Mouse (Mus musculus): ENCODE measurements around the gene Foxp1.

The Foxp1 gene

DNA sequence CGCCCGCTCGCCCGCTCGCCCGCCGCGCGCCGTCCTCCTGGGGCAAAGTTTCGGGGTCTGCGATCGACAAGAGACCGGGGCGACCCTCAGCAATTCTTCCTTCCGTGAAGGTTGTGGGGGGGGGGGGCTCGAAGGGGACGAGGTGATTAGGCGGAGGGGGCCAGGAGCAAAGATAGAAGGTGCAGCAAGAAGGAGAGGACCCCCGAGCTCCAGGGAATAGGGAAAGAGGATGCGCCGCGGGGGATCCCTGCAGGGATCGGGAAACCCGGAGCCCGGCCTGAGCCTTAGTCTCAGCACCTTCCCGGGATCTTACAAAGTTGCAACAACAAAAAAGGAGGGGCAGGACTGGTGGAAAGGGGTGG lies 1.9 kb downstream of the Foxp1 start:
- peak; percentile 64 for DNase-seq (ENCODE audit: low spot score)

DNA sequence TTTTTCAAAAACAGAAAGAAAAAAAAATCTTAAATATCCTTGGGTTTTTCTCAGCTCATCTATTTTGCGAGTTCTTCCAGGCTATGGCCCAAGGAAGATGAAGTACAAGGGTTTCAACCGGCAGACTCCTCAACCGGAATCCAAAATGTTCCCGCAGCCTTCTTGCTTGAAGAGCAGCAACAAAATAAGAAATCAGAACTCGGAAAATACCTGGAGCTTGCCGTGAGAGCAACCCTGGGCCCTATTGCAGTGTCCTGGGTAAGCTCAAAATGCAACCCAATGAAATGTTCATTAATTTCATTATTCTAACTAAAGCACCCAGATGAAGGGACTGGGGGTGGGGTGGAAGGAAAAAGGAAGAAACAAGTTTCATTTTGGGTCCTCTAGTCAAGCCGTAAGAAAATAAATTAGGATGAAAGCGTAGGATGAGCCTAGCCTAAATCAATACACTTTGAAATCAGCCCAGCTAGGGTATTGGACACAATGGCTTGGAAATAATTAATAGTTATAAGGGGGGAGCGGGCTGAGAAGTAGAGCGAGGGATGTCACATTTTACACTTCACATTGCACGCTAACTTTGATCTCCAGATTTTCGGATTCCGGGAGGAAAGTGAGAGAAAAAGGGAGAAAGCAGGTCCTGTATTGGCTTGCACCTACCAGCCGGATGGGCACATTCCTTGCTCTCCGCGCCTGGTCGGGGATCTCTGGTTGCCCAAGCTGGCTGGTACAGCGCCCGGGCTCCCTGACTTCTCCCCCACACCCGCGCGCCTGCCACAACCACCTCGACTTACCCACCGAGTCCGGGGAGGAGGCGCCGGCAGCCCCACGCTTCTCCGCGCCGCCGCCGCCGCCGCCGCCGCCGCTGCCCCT lies 2.5 kb downstream of the Foxp1 start:
- peak; percentile 59 for DNase-seq (ENCODE audit: low spot score)

DNA sequence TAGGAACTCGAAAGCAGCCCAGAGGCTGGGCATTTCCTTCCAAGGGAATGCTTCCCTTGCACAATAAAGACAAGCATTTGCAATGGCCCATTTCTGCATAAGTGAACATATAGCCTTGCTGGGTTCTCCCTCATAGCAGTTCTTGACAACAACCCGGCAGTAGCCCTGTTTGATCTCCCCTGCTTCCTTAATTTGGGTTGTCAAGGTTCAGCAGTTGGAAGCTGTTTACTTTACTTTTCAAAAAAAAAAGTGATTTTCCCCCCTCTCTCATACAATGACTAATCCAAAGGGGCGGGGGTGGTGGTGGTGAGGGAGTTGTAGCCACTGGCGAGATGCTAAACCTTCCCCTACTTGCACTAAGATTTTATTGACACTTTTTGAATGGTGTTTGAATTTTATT lies 3.5 kb downstream of the Foxp1 start:
- no peak for DNase-seq (ENCODE audit: low spot score)

DNA sequence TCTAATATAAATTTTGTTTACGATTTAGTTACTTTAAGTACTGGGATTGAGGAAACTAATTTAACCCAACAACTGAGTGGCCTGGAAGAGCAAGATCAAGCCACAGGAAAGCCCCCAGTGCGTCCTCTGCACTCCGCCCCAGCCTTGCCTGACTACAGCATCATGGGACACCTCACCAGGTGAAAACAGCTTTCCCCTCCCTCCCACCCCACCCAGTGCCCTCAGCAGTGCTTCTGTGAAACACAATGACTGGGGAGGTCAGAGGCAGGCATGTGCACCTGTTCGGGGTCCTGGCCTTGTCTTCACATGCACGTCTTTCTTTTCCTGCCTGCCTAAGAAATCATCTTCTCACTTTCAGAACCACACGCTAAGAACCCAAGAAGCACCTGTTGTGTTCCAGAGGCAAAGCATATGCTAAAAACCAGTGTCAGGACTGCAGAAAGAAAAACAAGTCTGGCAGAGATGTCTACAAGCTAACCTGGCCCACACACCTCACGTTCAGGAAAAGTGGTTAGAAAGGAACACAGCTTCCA lies 6.8 kb downstream of the Foxp1 start:
- no peak for DNase-seq (ENCODE audit: low spot score)

DNA sequence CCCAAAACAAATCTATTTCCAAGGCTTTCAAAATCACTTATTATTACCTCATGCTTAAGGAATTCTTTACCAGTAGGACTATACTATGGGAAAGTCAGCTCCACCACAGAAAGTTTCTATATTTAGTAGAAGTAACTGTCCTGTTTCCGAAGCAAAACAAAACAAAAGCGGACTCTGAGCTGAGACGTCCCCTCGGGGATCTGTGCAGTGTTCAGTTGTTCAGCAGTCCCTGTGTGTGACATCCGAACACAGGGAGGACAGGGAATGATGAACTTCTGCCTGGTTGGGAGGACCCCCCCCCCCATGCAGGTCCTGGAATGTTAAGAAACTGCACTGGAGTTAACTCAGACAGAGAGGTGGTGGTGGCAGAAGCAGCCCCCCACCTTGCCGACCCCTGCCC lies 10.7 kb downstream of the Foxp1 start:
- no peak for DNase-seq (ENCODE audit: low spot score)

DNA sequence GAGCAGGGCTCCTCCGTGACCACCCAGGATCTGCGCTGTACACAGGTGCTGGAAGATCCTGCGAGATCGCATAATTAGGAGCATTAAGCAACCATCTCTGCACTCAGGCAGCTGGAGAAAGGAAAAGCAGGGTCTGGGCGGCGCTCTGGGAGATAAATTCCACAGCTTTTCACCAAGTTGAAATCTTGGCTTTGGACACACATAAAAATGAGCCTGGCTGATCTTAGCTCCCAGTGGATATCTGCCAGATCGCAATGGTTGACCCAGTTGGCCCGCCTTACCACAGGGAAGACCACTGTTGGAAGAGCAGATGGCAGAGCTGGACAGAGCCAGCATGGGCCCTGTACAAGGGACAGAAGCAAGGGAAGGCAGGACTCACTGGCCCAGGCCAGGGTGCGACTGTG lies 13.3 kb downstream of the Foxp1 start:
- no peak for DNase-seq (ENCODE audit: low spot score)

DNA sequence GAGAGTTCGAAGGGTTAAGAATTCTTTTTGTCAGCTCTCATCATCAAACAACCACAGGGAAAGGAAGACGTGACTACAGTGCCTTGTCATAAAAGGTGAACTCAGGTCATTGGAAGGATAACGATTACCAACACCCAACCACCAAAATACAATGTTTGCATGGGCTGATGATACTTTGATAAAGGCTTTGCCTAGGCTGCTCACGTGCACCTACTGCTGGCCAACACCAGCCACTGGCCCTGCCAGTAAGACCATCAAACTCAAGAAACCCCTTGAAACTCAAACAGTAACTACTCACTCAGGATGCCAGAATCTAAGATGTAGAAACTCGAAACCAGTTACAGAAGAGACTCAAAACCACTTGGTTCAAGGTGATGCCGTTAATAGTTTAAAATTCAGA lies 15.7 kb downstream of the Foxp1 start:
- DNase-seq (ENCODE audit: low spot score) = no peak

DNA sequence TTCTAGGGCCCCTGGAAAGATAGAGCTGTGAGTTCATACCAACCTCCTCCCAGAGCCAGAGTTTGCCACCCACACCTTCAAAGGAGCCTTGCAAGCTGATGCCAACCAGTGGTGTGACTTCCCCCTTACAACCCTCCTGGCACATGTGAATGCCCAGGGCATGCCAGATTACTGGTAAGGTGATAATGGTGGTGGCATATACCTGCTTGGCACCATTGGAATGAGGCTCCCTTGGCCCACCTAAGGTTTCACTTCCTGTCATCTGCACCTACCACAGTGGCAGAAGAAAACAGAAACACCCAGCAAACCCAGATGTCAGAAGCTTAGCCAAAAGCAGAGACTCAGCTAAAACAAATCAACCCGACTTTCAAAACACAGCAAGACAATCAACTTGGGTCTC lies 18.8 kb downstream of the Foxp1 start:
- DNase-seq (ENCODE audit: low spot score) = no peak

DNA sequence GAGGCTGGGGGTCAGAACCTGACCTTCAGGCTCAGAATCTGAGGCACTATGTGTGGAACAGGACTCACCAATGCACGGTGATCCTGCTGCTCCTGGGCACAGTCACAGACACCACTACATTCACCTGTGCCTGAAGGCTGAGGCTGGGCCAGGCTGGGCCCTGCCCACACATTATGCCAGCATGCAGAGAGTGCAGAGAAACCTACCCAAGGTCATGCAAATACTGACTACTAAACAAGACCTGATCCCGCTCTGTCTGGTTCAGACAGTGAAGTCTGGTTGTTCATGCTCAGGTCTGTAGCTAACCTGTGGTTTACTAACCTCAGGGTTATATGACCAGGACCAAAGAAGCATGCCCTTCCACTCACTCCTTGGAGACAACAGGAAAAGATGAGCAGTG lies 19.8 kb downstream of the Foxp1 start:
- no peak for DNase-seq (ENCODE audit: low spot score)

DNA sequence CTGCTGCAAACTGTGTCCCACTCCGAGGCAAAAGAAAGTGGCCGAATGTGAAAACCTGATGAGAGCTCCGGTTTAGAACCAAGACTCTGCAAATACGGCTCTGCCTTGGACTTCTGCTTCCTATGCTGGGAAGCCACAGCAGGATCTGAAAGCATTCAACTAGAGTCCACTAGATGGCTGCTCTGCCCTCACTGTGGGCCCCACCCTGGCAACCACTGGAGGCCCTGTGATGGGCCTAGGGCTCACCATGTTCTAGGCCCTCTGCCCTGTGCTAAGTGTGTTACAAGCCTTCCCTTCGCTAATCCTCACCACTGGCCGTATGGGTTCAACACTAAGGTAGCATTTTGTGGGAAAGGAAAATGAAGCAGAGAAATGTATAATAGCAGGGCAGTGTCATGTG lies 20.2 kb downstream of the Foxp1 start:
- DNase-seq (ENCODE audit: low spot score) = no peak

DNA sequence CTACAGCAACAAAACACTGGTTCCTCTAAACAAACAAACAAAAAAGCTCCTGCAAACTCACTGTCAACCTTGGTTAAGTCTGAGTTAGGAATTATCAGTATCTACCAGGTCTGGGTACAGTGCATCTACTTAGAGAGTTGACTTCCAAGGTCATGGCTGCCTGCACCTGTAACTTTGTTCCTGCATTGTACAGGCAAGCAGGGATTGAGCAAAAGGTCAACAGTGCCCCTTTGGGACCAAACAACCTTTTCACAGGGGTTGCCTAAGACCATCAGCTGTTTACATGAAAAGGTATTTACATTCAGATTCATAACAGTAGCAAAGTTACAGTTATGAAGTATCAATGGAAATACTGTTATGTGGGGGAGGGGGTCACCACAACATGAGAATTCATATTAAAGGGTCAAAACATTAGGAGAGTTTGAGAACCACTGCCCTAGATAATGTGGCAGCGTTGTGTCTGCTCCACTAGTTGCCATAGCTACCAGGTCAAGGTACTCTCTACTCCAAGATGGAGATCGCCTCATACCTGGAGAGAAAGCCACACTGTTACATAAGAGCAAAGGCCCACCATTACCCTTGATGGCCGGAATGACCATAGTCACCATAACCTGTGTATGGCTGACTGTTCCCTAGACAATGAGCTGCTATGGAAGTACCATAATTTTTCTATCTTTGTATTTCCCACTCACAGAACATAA lies 21.8 kb downstream of the Foxp1 start:
- DNase-seq (ENCODE audit: low spot score) = no peak

DNA sequence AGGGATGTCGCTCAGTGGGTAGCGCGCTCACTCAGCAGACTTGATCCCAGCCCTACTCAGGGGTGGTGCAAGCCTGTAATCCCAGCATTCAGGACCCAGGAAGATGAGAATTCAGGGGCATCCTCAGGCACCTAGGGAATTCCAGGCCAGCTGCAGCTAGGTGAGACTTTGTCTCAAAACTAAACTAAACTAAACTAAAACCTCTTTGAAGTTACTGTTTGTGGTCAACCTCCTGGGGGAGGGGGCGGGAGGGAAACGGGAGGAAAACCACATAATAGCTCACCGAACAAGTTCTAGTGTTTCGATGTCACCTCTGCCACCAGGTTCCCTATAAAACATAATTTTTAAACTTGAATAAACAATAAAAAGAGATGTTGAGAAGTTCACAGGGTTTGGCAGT lies 24.4 kb downstream of the Foxp1 start:
- no peak for DNase-seq (ENCODE audit: low spot score)

DNA sequence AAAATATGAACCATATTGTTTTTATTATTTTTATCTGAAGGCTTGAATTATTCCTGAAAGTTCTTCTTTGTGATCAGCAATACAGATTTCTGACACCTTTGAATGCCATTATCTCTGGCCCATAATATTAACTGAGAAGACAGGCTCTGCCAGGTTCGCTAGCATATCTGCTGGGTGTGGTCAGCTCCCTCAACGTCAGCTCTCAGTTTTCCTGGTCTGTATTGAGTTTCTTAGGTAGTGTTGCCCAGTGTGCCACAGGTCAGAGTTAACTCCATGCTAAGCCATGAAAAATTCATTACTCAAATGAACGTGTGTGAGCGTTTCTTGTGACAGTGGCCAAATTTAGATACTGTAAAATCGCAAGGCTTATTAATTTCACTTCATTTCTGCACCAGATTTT lies 26.4 kb downstream of the Foxp1 start:
- DNase-seq (ENCODE audit: low spot score) = no peak

DNA sequence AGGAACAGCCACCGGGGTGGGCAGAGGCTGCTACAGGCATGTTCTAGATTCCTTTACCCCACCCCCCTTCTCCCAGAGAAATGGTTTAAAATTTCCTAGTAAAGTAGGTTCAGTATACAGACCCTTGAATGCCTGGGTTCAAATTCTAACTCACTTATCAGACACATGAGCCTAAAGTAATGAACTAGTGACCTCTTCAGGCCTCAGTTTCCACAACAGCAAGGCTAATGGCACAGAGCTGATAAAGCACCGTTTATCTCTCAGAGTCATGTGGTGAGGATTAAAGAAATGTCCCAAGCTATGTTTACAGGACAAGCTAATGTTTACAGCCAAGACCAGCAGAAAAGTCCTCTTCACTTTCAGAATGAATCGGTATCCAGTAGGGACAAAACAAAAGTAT lies 29.6 kb downstream of the Foxp1 start:
- no peak for DNase-seq (ENCODE audit: low spot score)

DNA sequence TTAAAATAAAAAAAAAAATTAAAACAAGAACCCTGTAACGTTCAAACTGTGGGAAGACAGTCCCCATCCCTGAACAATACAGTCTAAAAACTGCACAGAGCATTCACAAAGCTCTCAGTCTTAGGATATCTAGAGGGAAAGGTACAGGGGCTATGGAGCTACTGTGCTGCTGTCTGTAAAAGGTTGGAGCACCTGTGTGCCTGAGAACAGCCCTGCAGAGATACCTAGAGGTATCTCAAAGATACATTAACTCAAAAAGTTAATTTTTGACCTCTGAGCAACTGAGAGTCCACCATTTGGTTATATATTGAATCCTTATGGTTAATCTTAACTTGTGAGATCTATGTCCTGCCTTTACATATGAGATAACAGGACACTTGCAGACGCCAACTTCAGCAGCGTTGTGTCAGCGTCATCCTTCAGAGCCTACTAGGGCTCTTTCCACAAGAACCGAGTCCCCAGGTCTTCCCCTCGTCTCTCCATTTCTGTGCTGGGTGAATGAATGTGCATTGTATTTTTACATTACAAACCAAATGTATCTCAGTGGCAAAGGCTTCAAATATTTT lies 30.5 kb downstream of the Foxp1 start:
- no peak for DNase-seq (ENCODE audit: low spot score)

DNA sequence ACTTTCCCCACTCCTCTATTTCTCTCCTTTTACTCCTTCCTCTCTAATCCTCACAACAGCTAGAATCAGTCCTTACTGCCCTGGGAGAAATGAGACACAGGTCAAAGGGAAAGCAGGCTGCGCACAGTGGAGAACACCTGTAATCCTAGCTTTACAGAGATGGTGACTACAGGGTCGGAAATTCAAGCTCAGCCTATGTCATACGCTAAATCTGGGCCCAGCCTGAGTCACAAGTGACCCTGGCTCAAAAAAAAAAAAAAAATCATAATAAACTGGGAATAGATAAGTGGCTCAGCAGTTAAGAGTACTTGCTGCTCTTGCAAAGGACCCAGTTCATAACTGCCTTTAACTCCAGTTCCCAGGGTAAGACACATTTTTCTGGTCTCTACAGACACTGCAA lies 31.4 kb downstream of the Foxp1 start:
- no peak for DNase-seq (ENCODE audit: low spot score)

DNA sequence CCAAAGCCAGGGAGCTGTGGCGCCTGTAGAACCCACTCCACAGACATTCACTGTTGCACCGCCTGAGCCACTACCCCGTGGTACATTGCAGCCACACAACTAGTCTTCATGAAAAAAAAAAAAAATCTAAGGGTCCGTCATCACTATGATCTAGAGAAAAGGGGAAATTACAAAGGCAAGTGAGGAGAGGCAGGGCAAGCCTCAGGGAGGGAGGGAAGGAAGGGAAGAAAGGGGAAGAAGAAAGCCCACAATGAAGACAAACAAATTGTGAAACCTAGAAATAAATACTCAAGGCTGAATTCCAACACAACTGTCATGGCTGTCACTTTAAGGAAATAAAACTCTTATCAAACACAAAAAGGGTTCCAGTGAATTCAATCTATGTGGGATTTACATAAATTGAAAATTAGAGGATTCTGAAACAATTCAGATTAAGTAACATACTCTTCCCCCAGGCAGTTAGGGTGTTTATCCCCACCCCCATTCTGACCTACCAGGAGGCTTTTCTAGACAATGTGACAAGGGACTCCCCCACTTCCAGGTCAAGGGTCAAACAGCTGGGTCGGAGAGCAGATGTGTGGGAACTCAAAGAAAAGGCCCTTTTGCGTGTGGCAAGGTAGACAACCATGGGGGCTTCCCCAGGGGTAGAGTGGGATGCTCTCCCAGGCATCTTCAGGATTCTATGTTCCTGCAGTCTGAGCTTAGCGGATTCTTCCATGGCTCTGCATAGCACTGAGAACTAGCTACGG lies 32.4 kb downstream of the Foxp1 start:
- no peak for DNase-seq (ENCODE audit: low spot score)

DNA sequence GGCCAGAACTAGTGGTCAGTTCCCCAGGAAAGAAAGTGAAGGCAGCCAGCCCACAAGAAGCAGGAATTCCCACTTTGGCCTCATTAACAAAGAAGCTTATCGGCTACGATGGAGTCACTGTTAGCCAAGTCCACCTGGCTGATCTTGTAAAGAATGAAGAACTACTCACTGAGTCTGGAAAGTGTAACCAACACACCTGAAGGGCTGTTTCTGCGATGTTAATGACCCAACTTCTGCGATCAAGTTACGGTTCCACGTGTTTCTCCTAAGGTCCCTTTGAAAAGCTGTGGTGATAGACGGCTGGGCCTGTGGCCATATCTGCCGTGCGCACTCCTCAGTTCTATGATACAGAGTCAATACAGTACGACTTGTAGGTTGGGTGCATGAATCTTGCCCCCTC lies 33.1 kb downstream of the Foxp1 start:
- DNase-seq (ENCODE audit: low spot score) = no peak

DNA sequence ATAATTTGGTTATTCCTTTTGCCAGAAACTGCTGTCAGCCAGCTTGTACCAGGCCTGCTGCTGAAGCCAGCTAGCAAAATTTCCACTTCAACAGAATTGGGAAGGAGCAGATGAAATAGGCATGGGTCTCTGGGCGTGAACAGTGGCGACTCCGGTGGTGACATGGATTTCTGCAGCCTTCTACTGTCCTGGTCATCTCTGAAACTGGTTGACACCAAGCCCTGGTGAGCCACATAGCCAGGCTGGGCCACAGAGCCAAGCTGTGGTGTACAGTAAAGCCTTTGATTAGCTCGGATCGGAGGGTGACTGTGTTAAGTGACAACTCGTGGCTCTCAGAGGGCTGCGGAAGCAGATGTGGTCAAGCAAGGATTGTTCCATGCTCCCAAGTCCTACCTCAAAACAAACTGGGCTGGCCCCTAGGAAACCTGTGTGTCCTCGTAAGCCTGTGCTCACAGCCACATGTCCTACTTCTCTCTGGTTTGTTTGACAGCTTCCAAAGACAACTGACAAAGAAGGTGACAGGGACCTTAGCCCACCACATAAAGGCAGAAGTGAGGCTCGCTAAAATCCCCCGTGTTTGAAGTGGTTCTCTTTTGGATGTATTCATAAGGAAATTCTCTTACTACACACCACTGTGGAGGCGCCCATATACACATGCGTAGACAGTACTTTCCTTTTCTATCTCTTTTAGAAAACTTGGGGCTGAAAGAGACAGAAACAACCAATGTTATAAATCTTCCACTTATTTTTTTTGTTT lies 36.5 kb downstream of the Foxp1 start:
- DNase-seq (ENCODE audit: low spot score) = no peak

DNA sequence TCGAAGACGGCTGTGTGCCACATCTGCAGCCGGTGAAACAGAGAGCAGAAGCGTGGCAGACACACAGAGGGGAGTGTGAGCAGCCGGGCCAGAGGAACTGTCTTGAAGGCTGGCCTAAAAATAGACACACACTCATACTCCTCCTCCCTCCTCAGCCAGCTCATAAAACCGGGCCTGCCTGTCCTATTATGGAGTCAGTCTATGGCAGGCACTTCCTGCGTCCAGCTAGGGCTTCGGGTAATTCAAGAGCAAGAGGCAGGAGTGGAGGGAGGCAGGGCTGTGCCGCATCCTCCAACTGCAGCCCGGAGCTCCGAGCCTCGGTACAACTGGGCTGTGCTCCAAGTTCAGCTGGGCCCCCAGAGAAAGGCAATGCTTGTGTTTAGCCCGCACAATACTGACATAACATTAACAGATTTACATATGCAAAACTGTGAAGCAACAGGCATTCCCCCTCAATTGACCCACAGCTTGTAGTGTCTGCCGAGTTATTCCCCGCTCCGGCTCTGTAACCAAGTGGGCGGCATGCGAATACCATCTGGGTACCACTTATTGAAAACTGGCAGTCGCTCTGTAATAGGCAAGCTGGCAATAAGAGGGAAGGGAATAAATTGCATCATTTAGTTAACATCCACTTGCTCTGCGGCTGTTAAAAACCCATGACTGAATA lies 37.2 kb downstream of the Foxp1 start:
- peak; percentile 59 for DNase-seq (ENCODE audit: low spot score)

DNA sequence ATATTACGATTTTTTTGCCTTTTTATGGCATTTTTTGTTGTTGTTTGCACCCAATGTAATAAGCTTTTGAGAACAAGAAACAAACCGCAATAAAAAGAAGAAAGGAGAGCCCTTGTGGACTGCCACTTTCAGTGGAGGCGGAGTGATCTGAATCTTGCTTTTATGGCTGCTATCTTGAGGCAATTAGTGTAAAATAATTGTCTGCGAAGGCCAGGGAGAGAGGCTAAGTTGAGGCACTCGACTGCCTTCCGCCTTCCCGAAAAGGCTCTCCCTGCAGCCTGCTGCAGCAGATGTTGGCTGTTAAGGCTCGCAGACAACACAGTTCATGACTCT lies 37.7 kb downstream of the Foxp1 start:
- no peak for DNase-seq (ENCODE audit: low spot score)

All from testis, postnatal 10 days (tissue).